Mouse (Mus musculus) lung, postnatal 0 days (tissue): ENCODE results near the gene Hnrnpa3. TPM values are rescaled to one million over a fixed set of nuclear protein-coding genes. Genes with fewer than 3 reads are reported as not detected.
"Not testable (repeated sequence)": the region's sequence is repeated elsewhere in the genome, so short reads cannot be mapped to it uniquely, and the experiment has no call there.

Experiments used
- ATAC-seq: fragments of 200-750 bp; cut with Nextera tagmentation; 2 replicates; pipeline ENCODE4 v1.8.0; 2017; ENCODE audit warnings: moderate library complexity
- DNase-seq: peaks from one replicate; pipeline ENCODE4 v3.0.0-alpha.2; 2016; ENCODE audit warnings: low spot score
- H3K27ac ChIP-seq: fragments of 300-500 bp; sonication (generic); 2 replicates; pipeline ENCODE4 v1.5.1; 2014; ENCODE audit warnings: antibody characterized with exemption, mild to moderate bottlenecking, low read length, mixed read lengths
- H3K27me3 ChIP-seq: fragments of 300-500 bp; sonication (generic); replicated peaks from 2 replicates; pipeline ENCODE4 v1.6.1; 2014; ENCODE audit warnings: low read length, mixed read lengths; ENCODE audit not compliant: insufficient read depth
- H3K36me3 ChIP-seq: fragments of 300-500 bp; sonication (generic); 2 replicates; pipeline ENCODE4 v1.6.1; 2014; ENCODE audit warnings: low read length, mixed read lengths; ENCODE audit not compliant: insufficient read depth
- H3K4me1 ChIP-seq: fragments of 300-500 bp; sonication (generic); 2 replicates; pipeline ENCODE4 v1.6.1; 2014; ENCODE audit warnings: antibody characterized with exemption, low read depth, low read length, mixed read lengths; ENCODE audit not compliant: insufficient read depth
- H3K4me2 ChIP-seq: fragments of 300-500 bp; sonication (generic); replicated peaks from 2 replicates; pipeline ENCODE4 v1.6.1; 2014; ENCODE audit warnings: low read depth, mild to moderate bottlenecking, low read length, moderate library complexity, mixed read lengths
- H3K4me3 ChIP-seq: fragments of 300-500 bp; sonication (generic); 2 replicates; pipeline ENCODE4 v1.5.1; 2014; ENCODE audit warnings: low read depth, low read length
- H3K9ac ChIP-seq: fragments of 300-500 bp; sonication (generic); replicated peaks from 2 replicates; pipeline ENCODE4 v1.6.1; 2014; ENCODE audit warnings: low read depth, mild to moderate bottlenecking
- H3K9me3 ChIP-seq: fragments of 300-500 bp; sonication (generic); 2 replicates; pipeline ENCODE4 v1.6.1; 2016; ENCODE audit warnings: low read length, mixed read lengths
- CTCF ChIP-seq: IDR thresholded peaks from 2 replicates; pipeline ENCODE4 v1.5.1; 2016; ENCODE audit warnings: antibody characterized with exemption, mild to moderate bottlenecking
- EP300 ChIP-seq: IDR thresholded peaks from 2 replicates; pipeline ENCODE4 v1.6.1; 2016; ENCODE audit warnings: antibody characterized with exemption, mild to moderate bottlenecking, control low read depth
- whole genome bisulfite sequencing: fragments of 180-500 bp; shearing (Covaris S2); extraction: QIAGEN DNeasy Blood & Tissue Kit; methylation state at CpG from one replicate; pipeline ENCODE4 v1.1.7; 2014; 5-methylcytosine and 5-hydroxymethylcytosine counted together
- polyA plus RNA-seq: library from polyadenylated mRNA; unstranded; fragments of >200 nt; fragmentation: Nextera tagmentation; extraction: Ambion mirVana; gene quantifications from 2 replicates; pipeline ENCODE4 v1.2.1, GENCODE M21; 2015

The Hnrnpa3 gene
- polyA plus RNA-seq, 1 experiment from 2014 or later: 114 TPM

- 73% methylated on average over 10 of the region's 10 CpGs for WGBS
- H3K9ac ChIP-seq: no peak overlapping the region
- DNase-seq (no peak), ATAC-seq (no peak)
- no peaks in the 10 kb centered on the region for H3K27me3 ChIP-seq
- no peak overlapping the region for H3K4me2 ChIP-seq
- H3K4me1 ChIP-seq: peaks cover 23% of the 10 kb centered on the region
- TF ChIP-seq EP300 (no peak), CTCF (no peak)
- H3K27ac ChIP-seq: 0 out of 2 replicates have a peak overlapping the region, but pooled peaks have one; percentile 9
- H3K36me3 ChIP-seq: no peaks in the 10 kb centered on the region
- no peaks in the 10 kb centered on the region for H3K9me3 ChIP-seq
- no peak overlapping the region for H3K4me3 ChIP-seq
These were observed 30.6 kb downstream of the Hnrnpa3 start for GRCm38 (mm10) chr2:75689482-75690158.

- Histone ChIP-seq H3K27me3 (no peaks in the 10 kb centered on the region), H3K4me2 (no peak overlapping the region), H3K9me3 (no peaks in the 10 kb centered on the region), H3K27ac (no peak overlapping the region), H3K36me3 (no peaks in the 10 kb centered on the region), H3K4me1 (peaks cover 23% of the 10 kb centered on the region), H3K9ac (no peak overlapping the region), H3K4me3 (no peak overlapping the region)
- 86% methylated on average over 4 of the region's 4 CpGs for WGBS
- no peak for DNase-seq
- ATAC-seq: no peak
- no peak for TF ChIP-seq CTCF
- TF ChIP-seq EP300: no peak
These were observed 31.6 kb downstream of the Hnrnpa3 start for GRCm38 (mm10) chr2:75690656-75691055.

GRCm38 (mm10) chr2:75691316-75691715 is 32.3 kb downstream of the Hnrnpa3 start:
- H3K27me3 ChIP-seq: no peaks in the 10 kb centered on the region
- no peak overlapping the region for H3K4me2 ChIP-seq
- TF ChIP-seq CTCF (no peak), EP300 (no peak)
- H3K9me3 ChIP-seq: no peaks in the 10 kb centered on the region
- no peaks in the 10 kb centered on the region for H3K36me3 ChIP-seq
- ATAC-seq: no peak
- 76% methylated on average over 8 of the region's 8 CpGs for WGBS
- H3K9ac ChIP-seq: no peak overlapping the region
- H3K27ac ChIP-seq: no peak overlapping the region
- H3K4me3 ChIP-seq: no peak overlapping the region
- H3K4me1 ChIP-seq: peaks cover 28% of the 10 kb centered on the region
- DNase-seq: no peak

- H3K27ac ChIP-seq: no peak overlapping the region
- H3K9ac ChIP-seq: no peak overlapping the region
These were observed 33.3 kb downstream of the Hnrnpa3 start for GRCm38 (mm10) chr2:75692369-75692768.

GRCm38 (mm10) chr2:75694926-75695325 is 35.9 kb downstream of the Hnrnpa3 start:
- H3K9me3 ChIP-seq, H3K4me3 ChIP-seq, ATAC-seq, H3K4me2 ChIP-seq, H3K36me3 ChIP-seq, H3K27ac ChIP-seq, DNase-seq, H3K27me3 ChIP-seq, H3K9ac ChIP-seq: not testable (repeated sequence)
- 69% methylated on average over 3 of the region's 3 CpGs for WGBS
- H3K4me1 ChIP-seq: peaks cover 23% of the 10 kb centered on the region

More at GRCm38 (mm10) chr2:75692369-75692768, 33.3 kb downstream of the Hnrnpa3 start:
- H3K4me2 ChIP-seq: no peak overlapping the region
- no peaks in the 10 kb centered on the region for H3K9me3 ChIP-seq
- H3K4me1 ChIP-seq: peaks cover 30% of the 10 kb centered on the region
- TF ChIP-seq CTCF (no peak), EP300 (no peak)
- no peaks in the 10 kb centered on the region for H3K27me3 ChIP-seq
- WGBS: 76% methylated on average over 6 of the region's 6 CpGs
- no peak overlapping the region for H3K4me3 ChIP-seq
- ATAC-seq (no peak), DNase-seq (no peak)
- H3K36me3 ChIP-seq: no peaks in the 10 kb centered on the region

GRCm38 (mm10) chr2:75695676-75696350 is 36.8 kb downstream of the Hnrnpa3 start:
- peaks cover 23% of the 10 kb centered on the region for H3K4me1 ChIP-seq
- no peak for DNase-seq

More at GRCm38 (mm10) chr2:75695676-75696350, 36.8 kb downstream of the Hnrnpa3 start:
- H3K4me2 ChIP-seq: no peak overlapping the region; the same call in 1 of the 2 replicates
- H3K9ac ChIP-seq: no peak overlapping the region
- peak overlapping the region; percentile 49; the same call in 1 of the 2 replicates for H3K27ac ChIP-seq
- no peak overlapping the region for H3K4me3 ChIP-seq
- peaks cover 4% of the 10 kb centered on the region; the same call in 1 of the 2 replicates for H3K36me3 ChIP-seq
- 44% methylated on average over 9 of the region's 9 CpGs for WGBS
- no peak for ATAC-seq
- H3K27me3 ChIP-seq: no peaks in the 10 kb centered on the region
- TF ChIP-seq EP300 (no peak), CTCF (no peak)
- no peaks in the 10 kb centered on the region for H3K9me3 ChIP-seq
